Mouse (Mus musculus): ENCODE results near the gene Slc37a1.

- TF ChIP-seq CTCF (IDR thresholded peaks at IDR 0.05; ENCODE audit: low read depth) (no peak), EP300 (optimal IDR thresholded peaks at IDR 0.05) (no peak)
Measured at GRCm38 (mm10) chr17:31307756-31308155, 21.2 kb downstream of the Slc37a1 start.

Measured in stomach, postnatal 0 days (tissue).